Mouse (Mus musculus) neutrophil, adult 5-6 weeks (primary cell): ENCODE measurements around the gene Cyld. TPM values are rescaled to one million over a fixed set of nuclear protein-coding genes. Genes with fewer than 3 reads are reported as not detected.
"Not testable (repeated sequence)": the region's sequence is repeated elsewhere in the genome, so short reads cannot be mapped to it uniquely, and the experiment has no call there.

Experiments
- ATAC-seq: fragments of 151-379, 151-347 bp; 2 replicates; pipeline ENCODE4 v1.8.0; 2017; ENCODE audit warnings: mild to moderate bottlenecking, moderate TSS enrichment; ENCODE audit not compliant: insufficient number of reproducible peaks, poor library complexity, low FRiP score, severe bottlenecking; ENCODE audit errors: extremely low read depth
- total RNA-seq: library from RNA; stranded (forward); fragments of 200-1000 nt; gene quantifications from 2 replicates; pipeline ENCODE4 v1.2.3, GENCODE M21; 2017

Gene Cyld
- total RNA-seq, 1 experiment from 2014 or later = 139 TPM

- ATAC-seq = no peak
Observed at GRCm38 (mm10) chr8:88780142-88780541, 83.3 kb downstream of the Cyld start.

GRCm38 (mm10) chr8:88781283-88781682 is 84.5 kb downstream of the Cyld start:
- ATAC-seq = no peak

GRCm38 (mm10) chr8:88783722-88784121 is 86.9 kb downstream of the Cyld start:
- no peak for ATAC-seq

GRCm38 (mm10) chr8:88788335-88788734 is 91.5 kb downstream of the Cyld start:
- not testable (repeated sequence) for ATAC-seq

DNA sequence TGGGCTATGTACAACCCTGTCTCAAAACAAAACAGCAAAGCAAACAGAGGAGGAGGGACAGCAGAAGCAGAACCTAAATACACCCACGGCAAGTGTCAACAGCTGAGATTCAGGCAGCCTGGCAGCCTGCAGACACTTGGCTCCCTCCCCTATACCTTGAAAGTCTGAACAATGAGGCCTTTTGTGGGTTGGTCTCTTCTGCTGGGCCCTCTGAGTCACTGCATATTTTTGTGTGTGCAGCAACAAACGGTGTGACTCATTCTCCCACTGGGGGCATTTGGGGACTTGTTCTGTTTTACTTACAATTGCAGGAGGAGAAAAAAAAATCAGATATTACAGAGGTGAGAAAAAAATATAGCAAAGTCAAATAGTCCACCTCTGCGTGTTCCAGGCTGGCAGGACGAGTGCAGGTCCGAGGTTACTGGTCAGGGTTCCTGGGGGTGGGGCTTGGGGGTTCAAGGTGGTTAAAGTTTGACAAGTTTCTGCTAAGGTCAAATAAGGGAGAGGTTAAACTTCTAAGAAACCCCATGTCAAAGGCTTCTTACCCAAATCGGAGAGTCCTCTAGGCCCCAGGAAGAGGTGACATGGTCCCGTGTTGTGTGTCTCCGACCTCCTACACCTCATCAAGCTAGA is 96.0 kb downstream of the Cyld start:
- no peak for ATAC-seq

GRCm38 (mm10) chr8:88793324-88793722 is 96.5 kb downstream of the Cyld start:
- no peak for ATAC-seq

- ATAC-seq = no peak
Observed at GRCm38 (mm10) chr8:88793746-88794614, 97.2 kb downstream of the Cyld start.

GRCm38 (mm10) chr8:88794615-88794907 is 97.7 kb downstream of the Cyld start:
- no peak for ATAC-seq

GRCm38 (mm10) chr8:88795896-88796295 is 99.1 kb downstream of the Cyld start:
- ATAC-seq = no peak

GRCm38 (mm10) chr8:88796651-88797050 is 99.8 kb downstream of the Cyld start:
- no peak for ATAC-seq

Other genes with a start within 250 kb of the Cyld start
- gene Nkd1, start 175.7 kb upstream of the Cyld start, total RNA-seq = not detected in 2 replicates
- gene Snx20, start 60.9 kb upstream of the Cyld start, total RNA-seq = 118 and 128 TPM in 2 replicates
- gene Nod2, start 49.7 kb upstream of the Cyld start, total RNA-seq = 7.9 and 11.3 TPM in 2 replicates